Mouse (Mus musculus) heart, postnatal 10 days (tissue): ENCODE measurements around the gene Poln. TPM values are rescaled to one million over a fixed set of nuclear protein-coding genes. Genes with fewer than 3 reads are reported as not detected.

ENCODE experiments used
- DNase-seq, 2 experiments: peaks; one replicate each; pipeline ENCODE4 v3.0.0; 2021
- intact Hi-C: fragments of 180-260 bp; cut with DNase I; formaldehyde crosslinking; loops from one replicate; pipeline ENCODE4 v1.15.1; 2025
- total RNA-seq, 2 experiments: library from RNA; stranded (reverse); gene quantifications; 2 replicates each; pipeline ENCODE4 v1.2.3; 2021

Poln gene
- total RNA-seq, 2 experiments from 2014 or later = 2.1 to 5.4 TPM

DNA sequence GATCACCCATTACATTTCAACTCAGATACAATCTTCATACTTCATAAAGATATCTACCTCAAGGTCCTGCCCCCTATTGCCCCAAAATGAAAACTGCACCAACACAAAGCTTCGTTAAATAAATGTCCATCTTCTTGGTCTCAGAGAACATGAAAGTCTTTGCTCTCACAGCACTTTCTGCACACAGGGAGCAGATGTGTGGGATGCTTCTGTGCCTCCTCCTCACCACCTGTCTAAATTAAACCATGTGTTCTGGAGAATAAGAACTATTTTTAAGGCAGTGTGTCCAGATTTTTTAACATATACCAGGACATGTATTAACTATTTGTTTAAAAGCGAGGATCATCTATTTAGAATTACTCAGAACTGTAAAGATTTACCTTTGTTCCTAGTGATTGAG lies 36.5 kb downstream of the Poln start:
- intact Hi-C loops = no loop called here
- no peak for DNase-seq

- DNase-seq = no peak
- intact Hi-C loops = no loop called here
These were observed 45.1 kb downstream of the Poln start for GRCm38 (mm10) chr5:34124131-34124530.

- no peak for DNase-seq
- intact Hi-C loops = no loop called here
These were observed 50.0 kb downstream of the Poln start for GRCm38 (mm10) chr5:34119121-34119856.

GRCm38 (mm10) chr5:34105681-34106080 lies 63.6 kb downstream of the Poln start:
- DNase-seq = peak; percentile 5 to 12
- intact Hi-C loops = no loop called here

- intact Hi-C loops = loop anchor here (5.0 kb wide), 2 partner anchors 95 to 160 kb away; no protein-coding TSS in a partner anchor
- DNase-seq = peak; percentile 56 to 66
These were observed 71.9 kb downstream of the Poln start for GRCm38 (mm10) chr5:34097333-34097732.

GRCm38 (mm10) chr5:34093021-34093420 lies 76.2 kb downstream of the Poln start:
- no peak for DNase-seq
- intact Hi-C loops = no loop called here

DNA sequence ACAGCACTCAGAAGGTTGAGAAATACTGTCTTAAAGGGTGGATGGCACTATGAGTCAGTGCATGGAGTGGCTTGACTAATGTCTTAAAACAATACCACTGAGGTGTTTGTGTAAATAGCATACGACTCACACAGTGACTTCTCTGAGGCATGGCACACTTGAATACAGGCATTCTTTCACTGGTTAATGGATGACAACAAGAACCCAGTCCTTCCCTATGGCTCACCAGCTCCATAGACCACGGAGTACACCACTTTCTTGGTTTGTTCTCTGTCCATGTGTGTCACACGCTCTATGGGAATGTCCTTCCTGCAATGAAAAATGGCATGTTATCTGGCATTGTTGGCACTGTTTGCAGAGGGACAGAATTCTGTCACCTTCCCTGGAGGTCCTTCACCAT lies 136.7 kb downstream of the Poln start:
- DNase-seq = peak; percentile 8 to 31
- intact Hi-C loops = no loop called here

DNA sequence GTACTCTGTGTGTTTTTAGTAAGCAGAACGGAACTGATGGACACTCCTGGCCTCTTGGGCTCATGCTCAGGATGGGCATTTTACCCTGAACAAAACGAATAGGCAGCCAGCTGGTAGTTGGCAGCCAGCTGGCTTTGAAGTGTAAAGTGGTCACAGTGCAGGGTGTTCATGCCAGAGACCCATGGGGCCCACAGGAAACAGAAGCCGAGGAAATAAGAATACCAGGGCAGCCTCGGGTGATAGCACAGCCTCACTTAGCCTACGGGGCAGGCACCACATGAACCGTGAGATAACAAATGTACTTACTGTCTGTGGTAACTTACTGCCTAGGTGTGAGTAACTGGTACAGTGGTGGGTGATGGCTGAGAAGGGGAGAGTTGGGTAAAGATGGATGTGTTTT lies 138.2 kb downstream of the Poln start:
- intact Hi-C loops = no loop called here

DNA sequence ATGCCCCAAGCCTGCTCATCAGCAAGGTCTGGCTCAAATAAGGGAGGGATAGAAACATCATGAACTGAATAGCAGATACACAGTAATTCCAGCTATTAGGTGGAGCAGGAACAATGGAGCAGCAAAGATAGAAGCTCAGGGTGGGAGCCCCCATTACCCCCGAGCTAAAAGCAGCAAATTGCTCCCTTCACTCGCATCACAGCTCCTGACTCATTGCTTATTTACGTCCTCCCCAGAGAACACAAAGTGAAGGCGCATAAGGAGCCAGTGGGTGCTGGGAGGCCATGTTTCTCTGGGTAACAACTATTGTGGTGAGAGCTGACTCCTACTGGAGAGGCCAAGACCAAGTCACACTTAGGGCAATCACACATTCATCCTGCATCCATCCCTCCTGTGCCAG lies 139.1 kb downstream of the Poln start:
- intact Hi-C loops = no loop called here
- DNase-seq = no peak

More for the DNA sequence above, 138.2 kb downstream of the Poln start:
- no peak for DNase-seq

DNA sequence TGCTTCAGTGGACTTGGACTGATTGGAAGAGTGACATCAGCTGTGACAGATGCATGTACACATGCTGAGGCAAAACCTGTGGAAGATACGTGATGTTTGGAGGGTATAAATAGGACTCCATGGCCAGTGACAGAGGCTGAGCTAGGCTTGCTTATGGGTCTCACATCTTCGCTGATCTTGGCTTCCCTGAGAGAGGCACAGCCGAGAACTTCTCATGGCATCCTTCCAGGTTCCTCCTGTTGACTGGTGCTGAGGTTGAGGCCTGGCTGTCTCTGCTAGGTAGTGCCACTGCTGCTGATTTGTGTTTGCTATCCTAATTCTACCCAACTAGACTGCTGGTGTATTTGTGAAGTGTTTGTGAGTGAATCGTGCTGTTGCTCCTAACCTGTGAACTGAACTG lies 150.3 kb downstream of the Poln start:
- intact Hi-C loops = no loop called here
- DNase-seq = no peak

GRCm38 (mm10) chr5:34014652-34015051 lies 154.6 kb downstream of the Poln start:
- DNase-seq = no peak
- intact Hi-C loops = no loop called here

GRCm38 (mm10) chr5:34007392-34007941 lies 161.8 kb downstream of the Poln start:
- no peak for DNase-seq
- intact Hi-C loops = no loop called here

GRCm38 (mm10) chr5:34006832-34007231 lies 162.4 kb downstream of the Poln start:
- DNase-seq = no peak
- intact Hi-C loops = no loop called here

GRCm38 (mm10) chr5:34004618-34005017 lies 164.6 kb downstream of the Poln start:
- intact Hi-C loops = no loop called here
- DNase-seq = no peak

DNA sequence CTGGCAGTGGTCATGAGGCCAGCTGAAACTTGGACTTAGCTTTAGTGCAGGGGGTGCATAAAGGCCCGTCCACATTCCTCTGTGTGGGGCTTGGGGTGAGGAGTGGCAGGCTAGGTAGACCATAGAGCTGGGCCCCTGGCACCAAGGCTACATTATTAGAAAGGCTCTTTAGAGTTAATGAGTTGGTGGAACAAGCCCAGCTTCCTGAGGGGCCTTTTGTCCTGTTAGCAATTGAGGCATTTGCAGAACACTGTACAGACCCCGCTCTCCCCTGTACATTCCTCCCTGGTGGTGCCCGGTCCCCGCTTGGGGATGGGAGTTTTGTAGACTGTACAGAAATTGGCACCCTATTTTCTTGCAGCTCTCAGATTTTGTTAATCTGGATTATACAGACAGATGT lies 166.6 kb downstream of the Poln start:
- no peak for DNase-seq
- intact Hi-C loops = no loop called here

DNA sequence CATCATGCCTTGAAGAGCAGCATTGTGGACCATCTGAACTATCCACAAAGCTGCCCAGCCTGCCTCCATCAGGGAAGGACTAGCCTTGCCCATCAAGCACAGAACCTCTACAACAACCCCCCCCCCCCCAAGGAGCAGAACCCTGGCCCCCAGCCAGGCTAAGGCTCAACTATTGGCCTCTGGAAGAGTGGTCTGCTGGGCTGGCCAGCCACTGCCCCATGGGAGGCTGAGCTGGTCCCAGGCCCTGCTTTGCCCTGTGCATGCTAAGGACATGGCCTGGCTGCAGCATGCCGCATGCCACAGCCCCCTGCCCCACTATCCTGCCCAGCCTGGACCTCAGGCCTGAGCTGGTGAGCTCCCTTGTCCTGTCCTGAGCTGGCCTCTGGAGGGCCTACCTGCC lies 167.8 kb downstream of the Poln start:
- no peak for DNase-seq
- intact Hi-C loops = no loop called here

GRCm38 (mm10) chr5:34000809-34001208 lies 168.4 kb downstream of the Poln start:
- intact Hi-C loops = no loop called here
- DNase-seq = no peak

DNA sequence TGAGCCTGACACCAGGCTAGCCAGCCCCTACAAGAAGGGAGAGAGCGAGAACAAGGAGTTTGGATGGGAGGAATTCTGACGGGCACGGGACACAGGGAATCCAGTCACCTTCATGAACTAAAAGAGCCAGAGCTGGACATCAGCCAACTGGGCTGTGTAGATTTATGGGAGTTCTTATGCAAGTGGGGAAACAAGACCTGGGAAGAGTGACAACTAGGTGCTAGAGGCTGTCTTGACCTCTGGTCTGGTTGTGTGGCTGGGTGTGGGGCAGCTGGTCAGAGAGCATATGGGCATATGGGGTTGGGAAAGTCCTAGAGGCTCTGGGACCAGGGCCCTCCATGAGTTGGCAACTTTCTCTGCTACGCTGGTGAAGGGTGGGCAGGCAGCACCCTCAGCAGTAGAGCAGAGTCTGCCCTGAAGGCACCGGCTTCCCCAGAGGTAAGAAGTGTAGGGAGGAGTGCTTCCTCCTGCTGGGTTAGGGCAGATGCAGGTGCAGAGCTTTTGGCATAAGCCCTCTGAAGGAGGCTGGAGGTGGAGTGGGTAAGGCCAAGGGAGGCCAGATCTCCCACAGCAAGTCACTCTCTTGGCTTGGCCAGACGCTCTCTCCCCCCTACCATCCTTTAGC lies 169.7 kb downstream of the Poln start:
- intact Hi-C loops = no loop called here
- no peak for DNase-seq

DNA sequence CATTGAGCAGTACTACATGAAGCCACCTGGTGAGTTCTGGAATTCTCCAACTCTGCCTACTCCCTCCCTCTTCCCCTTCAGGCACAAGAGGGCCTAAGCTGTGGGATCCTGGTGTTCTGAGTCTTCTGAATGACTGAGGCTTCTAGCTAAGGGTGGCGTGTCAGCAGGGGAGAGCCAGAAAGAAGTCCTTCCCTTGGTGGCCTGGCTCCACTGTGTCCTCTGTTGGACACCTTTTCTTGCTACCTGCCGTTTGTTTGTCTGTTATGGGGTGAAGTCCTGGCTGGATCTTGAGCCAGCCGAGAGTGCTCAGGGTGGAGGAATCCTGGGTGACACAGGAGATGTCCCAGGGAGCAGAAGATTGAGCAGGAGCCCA lies 170.8 kb downstream of the Poln start:
- DNase-seq = no peak
- intact Hi-C loops = no loop called here

DNA sequence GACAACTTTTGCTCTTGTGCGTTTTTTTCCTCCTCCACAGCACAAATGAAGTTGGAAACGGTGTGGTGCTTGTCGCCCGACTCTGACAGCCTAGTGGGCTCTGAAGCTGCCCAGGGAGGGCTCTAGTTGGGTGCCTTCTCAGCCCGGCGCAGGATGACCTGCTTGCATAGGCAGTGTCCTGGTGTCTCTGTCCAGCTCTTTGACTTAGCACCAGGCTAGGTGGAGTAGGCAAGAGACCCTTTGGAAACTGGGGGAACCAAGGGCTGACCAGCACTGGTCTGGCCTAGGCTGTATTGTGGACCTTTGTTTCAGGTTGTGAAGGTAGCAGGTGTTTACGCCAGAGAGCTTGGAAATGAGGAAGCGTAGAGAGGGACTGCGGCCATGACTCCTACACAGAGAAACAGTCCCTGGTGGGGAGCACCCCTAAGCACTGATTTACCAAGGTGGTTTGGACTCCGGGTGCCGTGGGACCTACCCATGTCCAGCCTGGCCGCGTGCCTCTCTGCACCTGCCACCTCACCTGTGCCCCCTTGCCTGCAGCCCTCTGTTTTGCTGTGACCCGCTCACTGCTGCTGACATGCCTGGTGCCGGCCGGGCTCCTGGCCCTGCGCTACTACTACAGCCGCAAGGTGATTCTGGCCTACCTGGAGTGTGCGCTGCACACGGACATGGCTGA lies 171.3 kb downstream of the Poln start:
- intact Hi-C loops = no loop called here
- no peak for DNase-seq

GRCm38 (mm10) chr5:33997051-33997741 lies 172.1 kb downstream of the Poln start:
- peak; percentile 60 to 69 for DNase-seq

More at GRCm38 (mm10) chr5:33997051-33997741, 172.1 kb downstream of the Poln start:
- intact Hi-C loops = no loop called here
